Mouse (Mus musculus): ENCODE results near the gene Gm36028.
A peak's percentile ranks its signal among the peaks of the same experiment; 100 is the strongest.

Gene Gm36028

DNA sequence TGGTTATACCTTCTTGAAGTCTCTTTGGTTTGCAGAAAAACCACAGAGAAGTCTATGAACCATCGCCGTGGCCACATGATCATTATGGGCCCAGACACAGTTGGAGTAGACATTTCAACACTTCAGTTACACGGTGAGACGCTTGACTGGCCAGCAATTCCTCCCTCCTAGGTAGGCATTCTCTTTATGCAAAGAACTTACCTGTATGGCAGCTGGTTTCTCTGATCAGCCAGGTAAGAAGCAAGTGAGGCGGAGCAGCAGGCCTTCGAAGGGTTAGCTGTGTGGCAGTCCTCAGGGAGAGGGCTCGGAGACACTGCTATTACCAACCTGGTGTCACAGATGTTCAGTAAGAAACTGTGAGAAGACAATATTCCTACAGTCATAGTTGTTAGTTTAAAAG is 733 bp downstream of the Gm36028 start:
- DNase-seq (ENCODE audit: low spot score in 2 of 2): peak in 1 of 2 experiments; percentile 33

DNA sequence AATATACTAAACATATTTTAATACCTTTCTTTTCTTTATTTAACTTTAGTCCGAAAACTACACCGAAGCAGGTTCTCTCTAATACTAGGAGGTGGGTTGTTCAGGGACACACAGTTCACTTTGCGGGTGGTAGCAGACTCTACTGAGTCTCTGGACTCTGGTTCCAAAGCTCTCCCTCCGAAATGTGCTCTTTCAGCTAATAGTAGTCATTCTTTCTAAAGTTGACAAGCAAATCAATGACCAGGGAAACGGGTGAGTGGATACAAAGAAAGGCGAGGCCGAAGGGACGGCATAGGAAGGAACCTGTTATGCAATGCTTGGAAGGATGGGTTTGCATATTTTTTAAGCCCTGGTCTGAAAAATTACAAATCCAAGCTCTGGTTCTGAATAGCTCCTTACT is 3.5 kb downstream of the Gm36028 start:
- peak in 1 of 2 experiments; percentile 28 for DNase-seq (ENCODE audit: low spot score in 2 of 2)

DNA sequence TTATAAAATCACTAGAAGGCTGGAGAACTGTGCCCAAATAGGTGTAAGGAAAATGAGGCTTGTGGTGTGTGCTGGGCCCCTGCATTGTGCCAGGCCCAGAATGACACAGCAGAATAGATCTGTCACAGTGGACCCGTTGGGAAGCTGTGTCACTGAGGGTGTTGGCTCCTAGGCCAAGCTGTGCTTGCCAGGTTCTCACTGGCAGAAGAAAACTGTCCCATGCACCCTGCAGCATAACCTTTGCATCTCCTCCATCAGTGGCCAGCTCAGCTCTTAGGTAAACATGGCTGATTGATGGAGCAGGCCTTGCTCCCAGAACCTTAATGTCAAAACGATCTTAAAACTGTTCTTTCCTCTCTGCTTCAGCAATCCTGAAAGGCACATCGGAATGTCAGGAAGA is 4.6 kb downstream of the Gm36028 start:
- peak in 1 of 2 experiments; percentile 48 for DNase-seq (ENCODE audit: low spot score in 2 of 2)

DNA sequence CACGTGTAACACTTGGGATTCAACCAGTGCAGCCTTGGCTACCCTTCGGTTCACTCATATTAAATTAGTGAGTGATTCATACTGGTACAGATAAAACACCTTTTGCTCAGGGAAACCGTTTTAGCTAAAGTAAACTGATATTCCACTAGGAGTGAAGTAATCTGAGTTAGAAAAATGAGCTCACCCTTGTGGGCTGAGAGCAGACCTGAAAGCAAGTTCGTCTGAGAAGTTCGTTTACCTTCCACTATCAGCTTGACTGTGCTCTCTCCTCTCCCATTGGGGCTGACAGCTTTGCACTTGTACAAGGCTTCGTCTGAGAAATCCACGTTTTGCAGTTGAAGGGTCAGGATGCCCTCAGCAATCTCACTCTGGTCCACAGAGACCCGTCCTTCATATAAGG is 5.4 kb downstream of the Gm36028 start:
- DNase-seq (ENCODE audit: low spot score in 2 of 2): no peak

DNA sequence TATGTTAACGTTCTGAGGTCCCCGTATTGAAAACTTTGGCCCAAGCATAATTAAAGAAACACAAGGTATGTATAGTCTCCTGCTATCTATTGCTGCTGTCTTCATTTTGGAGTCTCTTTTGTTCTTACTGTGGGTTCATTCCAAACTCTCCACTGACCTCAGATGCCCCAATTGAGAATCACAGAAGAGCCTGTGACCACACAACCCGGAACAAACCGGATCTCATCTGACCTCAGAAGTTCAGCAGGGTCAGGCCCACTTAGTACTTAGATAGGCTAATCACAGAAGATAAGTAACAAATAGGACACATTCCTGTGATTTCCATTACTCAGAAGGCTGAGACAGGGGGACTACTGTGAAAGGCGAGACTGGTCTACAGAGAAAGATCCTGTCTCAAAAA is 6.4 kb downstream of the Gm36028 start:
- no peak for DNase-seq (ENCODE audit: low spot score in 2 of 2)

DNA sequence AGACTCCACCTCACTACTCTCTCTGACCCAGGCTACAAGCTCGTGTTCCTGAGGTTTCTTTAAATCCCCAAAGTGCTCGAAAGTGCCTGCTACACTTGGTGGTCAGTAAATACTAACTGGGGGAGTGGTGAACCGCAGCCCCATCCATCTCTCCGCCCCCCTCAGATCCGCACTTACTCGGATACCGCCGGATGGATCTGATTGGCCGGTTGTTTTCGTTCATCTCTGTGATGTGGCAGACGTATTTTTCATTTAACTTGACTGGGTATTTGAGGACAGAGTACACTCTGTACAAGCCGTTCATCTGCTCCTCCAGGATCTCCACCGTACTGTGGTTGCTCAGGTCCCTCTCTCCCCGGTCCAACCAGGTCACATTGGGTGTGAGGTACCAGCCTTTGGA is 6.9 kb downstream of the Gm36028 start:
- DNase-seq (ENCODE audit: low spot score in 2 of 2): peak in 1 of 2 experiments; percentile 56

DNA sequence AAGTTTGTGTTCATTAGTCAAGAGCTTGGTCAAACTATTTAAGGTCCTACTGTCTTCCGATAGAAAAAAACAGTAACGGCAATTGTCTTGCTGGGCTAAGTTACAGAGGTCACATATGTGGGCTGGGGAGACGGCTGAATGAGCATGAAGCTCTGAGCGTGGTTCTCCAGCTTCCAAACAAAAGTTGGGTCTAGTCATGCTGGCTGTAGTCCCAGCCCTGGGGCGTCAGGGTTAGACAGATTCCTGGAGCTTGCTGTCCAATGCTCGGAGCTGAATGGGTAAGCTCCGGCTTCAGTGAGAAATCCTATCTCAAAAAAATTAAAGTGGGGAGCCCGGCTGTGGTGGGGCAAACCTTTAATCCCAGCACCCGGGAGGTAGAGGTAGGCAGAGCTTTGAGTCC is 7.7 kb downstream of the Gm36028 start:
- peak in 1 of 2 experiments; percentile 40 for DNase-seq (ENCODE audit: low spot score in 2 of 2)

DNA sequence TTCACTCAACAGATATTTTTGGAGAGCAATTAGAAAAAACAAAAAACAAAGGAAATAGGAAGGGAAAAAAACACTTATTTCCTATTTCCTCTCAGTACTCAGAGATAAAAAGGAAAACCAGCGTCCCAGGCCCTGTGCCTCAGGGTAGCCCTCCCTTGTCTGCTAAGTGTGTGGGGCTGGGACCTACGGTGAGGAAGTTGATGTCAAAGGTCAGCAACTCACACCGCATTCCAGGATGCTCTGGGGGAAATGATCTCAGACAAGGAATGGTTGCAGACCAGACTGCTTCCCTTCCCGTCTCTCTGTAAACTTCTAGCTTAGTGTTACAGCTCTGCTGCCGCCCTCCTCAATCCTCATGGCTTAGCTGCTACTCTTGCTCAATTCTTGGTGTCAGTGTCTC is 9.6 kb downstream of the Gm36028 start:
- no peak for DNase-seq (ENCODE audit: low spot score in 2 of 2)

DNA sequence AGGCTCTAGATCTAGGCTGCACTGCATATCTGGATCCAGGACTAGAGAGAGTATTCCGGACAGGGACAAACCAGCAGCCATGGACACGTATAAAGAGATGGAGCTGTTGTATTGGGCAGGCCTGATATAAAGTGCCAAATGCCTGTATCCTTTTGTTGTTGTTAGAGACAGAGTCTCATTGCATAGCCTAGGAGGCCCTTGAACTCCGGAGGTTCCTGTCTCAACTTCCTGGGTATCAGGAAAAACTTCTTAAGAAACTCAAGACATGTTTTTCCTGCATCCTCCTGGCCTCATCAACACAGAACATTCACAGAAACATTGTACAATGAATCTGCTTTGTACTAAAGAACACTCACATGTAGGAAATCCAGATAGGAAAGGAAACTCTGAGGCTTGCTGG is 13.9 kb downstream of the Gm36028 start:
- DNase-seq (ENCODE audit: low spot score in 2 of 2): no peak

DNA sequence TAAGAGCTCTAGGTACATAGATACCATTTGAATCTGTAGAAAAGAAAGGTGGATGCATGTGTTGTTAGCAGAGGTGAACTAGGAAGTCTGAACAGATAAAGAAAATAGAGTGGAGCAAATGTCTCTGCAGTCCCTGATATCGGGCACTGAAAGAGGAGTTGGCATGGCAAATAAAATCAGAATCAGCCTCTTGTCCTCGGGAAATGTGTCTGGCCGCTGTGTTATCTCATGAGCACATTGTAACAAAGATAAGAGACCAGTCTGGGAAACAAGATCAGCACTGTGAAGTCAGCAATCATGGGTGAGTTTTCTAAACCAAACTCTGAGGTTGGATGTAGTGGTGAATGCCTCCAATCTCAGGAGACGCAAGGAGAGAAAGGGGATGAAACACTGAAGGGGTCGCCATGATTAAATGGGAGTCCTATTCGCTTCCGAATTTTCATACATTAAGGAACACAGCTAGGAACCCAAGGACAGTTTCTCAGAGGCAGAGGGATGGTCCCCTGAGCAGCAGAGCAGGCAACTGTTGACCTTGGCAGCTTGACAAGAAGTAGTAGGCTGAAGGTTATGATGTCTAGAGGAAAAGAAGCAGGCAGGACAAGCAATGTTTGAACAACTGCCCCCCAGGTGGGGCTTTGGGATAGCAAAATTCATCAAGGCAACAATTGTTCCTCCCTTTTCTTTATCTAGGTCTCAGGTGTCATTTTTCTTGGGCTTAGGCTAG is 15.6 kb downstream of the Gm36028 start:
- DNase-seq (ENCODE audit: low spot score in 2 of 2): no peak

DNA sequence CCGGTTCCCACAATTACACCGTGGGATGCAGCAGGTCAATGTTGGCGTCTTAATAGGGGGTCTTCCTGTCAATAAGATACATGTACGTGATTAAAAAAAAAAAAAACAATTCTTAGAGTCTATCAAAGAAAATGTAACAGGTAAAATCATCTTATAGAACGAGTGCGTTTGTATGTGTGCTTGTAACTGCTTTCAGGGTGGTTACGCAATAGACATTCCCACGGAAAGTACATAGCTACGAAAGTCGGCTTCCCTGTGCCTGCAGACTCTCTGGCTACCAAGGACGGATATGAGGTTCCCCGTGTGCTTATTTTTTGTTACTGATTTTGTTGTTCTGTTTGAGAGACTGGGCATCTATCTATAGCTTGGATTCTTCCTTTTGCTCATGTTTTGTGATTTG is 17.2 kb downstream of the Gm36028 start:
- DNase-seq (ENCODE audit: low spot score in 2 of 2): no peak

DNA sequence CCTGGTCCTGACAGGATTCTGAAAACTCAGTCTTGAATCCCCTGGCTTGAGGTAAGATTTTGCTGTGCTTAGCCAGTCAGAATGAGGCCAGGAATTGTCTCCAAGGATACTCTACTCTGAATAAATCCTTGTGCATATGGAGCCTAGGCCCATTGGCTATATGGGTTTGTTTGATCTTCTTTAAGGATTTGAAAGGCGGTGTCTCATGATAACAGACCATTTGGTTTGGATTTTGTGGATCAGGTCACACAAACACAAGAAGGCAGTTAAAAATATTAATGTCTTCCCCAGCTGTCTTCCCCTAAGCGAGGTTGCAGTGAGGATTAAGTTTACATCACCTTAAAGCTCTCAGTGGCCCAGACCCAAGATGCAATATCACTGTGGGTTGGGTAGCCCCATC is 18.5 kb downstream of the Gm36028 start:
- DNase-seq (ENCODE audit: low spot score in 2 of 2): no peak

DNA sequence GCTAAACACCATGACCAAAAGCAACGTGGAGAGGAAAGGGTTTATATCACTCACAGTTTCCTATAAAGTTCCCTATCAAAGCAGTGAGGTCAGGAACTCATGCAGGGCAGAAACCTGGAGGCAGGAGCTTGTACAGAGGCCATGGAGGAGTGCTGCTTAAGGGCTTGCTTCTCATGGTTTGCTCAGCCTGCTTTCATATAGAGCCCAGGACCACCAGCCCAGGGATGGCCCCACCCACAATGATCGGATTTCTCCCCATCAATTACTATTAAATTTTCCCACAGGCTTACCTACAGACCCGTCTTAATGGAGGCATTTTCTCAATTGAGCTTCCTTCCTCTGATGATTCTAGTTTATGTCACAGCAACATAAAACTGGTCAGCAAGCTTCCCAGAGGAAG is 23.4 kb downstream of the Gm36028 start:
- DNase-seq (ENCODE audit: low spot score in 2 of 2): no peak

DNA sequence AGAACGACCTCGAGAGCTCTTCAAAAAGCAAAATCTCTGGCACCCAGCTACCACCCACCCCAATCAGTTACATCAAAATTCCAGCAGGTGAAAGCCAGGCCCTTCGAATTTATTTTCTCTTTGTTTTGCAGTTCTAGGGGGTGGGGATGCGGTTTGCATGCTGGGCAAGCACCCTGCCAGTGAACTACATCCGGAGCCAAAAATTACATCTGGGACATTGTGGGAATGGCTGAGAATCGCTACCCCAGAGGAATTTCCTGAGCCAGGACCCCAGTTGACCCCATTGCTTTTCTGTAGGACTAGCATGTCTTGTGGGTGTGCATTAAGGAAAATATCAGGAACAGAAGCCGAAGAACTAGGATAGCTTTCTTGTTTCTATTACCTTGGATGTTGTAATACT is 29.9 kb downstream of the Gm36028 start:
- DNase-seq (ENCODE audit: low spot score in 2 of 2): no peak

DNA sequence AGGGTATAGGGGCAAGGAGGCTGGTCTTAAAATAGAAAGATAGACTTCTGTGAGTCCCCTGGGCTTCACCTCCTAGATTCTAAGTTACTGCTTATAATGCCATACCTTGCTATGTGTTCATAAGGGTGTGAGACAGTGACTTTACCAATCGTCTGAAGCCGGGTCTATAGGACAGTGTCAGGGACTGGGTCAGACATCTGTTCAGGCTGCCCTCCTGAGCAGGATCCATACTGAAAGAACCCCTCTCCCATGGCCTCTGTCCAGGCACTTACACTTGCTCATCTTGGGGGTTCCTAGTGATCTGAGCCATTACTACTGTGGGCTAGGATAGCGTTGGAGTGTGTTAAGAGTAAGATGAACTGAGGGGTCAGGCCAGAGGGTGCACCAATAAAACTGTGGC is 34.7 kb downstream of the Gm36028 start:
- no peak for DNase-seq (ENCODE audit: low spot score in 2 of 2)

DNA sequence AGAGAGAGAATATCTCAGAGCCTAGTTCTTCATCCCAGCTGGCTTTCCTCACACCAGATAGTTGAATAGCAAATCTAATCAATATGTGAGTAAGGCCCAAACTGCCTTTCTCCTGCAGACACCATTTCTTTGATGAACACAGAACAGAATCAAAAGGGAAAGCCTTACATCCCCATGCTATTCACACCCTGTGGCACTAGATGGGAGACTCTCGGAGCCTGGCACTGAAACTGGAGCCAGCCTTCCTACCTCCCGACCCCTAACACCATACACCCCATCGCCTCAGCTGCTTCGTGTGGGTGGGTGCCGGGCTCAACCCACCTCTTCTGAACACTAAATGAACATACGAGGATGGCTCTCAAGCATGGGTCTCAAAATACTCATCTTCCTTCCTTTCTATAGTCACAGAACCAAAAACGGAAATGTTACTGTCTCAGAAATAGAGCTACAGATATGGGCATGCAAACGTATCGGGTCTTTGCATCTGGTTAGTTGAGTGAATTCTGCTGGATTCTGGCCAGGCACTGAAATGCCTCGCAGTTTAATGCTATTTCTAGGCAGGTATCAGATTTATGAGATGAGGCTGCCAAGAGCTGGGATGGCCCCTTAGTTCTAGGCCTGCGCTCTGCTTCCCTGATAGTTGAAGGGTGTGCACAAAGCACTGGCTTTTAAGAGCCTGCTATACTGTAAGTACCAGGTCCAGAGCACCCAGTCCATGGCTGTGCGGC is 36.0 kb downstream of the Gm36028 start:
- DNase-seq (ENCODE audit: low spot score in 2 of 2): no peak

DNA sequence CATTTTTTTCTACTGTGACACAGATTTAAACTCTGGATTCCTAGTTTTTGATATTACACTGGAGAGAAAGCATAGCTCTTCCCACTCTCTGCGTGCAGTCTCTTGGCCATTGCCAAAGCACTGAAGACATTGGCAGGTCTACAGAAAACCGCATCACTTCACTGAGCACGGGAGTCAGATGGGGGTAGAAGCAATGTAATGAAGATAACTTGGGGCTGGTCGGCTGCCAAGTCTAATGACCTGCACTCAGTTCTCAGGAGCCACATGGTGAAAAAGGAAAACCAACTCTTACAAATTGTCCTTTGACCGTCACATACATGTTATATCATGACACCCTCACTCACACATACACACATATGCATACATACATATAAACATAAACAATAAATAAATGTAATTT is 37.0 kb downstream of the Gm36028 start:
- DNase-seq (ENCODE audit: low spot score in 2 of 2): no peak

DNA sequence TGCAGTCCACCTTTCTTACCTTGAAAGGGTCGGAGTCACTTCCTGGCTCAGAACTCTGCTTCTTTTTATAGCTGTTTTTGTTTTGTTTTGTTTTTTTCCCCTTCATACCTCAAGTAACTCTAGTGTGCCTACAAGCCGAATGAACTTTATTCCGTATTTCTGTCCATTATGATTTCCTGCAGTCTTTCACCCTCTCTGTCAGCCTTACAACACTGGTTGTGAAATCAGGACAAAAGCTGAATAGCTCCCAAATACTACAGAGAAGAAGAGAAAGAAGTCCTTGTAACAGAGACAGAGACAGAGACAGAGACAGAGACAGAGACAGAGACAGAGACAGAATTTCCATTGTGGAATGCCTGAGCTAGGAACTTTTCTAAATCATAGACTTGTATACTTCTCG is 43.0 kb downstream of the Gm36028 start:
- DNase-seq (ENCODE audit: low spot score in 2 of 2): no peak

DNA sequence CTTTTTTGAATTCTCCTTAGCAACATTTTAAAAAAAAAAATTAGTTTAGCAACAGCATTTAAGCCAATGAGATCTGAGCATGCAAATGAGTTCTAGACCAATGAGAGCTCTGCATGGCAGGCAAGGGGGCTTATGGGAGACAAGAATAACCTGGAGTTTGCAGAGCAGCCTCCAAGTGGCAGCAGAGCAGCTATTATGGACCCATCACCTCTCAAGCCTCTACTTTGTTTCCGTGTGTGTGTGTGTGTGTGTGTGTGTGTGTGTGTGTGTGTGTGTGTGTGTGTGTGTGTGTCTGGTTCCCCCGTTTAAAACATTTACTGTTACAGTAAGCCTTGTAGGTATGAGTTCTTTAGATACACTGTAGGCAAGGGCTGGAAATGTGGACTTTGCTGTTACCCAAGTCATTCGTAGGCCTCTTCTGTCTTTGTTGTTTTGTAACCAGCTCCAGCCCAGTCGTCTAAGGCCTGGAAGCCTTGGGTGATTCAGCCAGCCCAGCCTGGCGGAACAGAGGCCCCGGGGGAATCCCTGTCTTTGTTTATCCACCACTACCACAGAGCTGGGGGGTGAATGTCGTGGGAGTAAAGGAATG is 46.5 kb downstream of the Gm36028 start:
- peak; percentile 53 to 66 for DNase-seq (ENCODE audit: low spot score in 2 of 2)

DNA sequence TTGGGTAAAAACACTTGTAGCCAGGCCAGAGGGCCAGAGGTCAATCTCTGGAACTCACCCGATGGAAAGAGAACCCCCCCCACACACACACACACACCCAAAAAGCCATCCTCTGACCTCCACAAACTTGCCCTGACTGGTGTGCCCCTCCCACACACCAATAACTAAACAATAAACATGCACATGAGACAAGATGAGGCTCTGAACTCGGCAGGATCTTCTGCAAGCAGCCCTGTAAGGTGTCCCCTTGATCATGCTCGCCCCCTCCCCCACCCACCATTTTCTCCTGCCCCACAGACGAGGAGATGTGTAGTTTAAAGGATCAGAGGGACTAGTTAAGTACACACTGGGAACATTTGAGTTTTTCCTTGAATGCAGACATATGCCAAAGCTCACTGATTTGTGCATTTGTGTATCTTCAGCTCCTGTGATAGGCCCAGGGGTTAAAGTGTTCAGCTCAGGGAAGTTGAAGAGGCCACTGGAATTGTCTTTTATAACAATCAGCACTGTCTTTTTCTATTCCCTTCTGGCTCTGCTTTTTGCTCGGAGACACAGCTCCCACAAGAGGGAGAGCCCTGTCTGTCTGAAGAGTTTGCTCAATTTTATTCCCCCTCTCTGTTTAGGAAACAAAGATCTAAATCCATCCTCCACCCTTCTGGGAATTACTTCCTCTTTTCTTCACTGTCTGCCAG is 47.1 kb downstream of the Gm36028 start:
- no peak for DNase-seq (ENCODE audit: low spot score in 2 of 2)

DNA sequence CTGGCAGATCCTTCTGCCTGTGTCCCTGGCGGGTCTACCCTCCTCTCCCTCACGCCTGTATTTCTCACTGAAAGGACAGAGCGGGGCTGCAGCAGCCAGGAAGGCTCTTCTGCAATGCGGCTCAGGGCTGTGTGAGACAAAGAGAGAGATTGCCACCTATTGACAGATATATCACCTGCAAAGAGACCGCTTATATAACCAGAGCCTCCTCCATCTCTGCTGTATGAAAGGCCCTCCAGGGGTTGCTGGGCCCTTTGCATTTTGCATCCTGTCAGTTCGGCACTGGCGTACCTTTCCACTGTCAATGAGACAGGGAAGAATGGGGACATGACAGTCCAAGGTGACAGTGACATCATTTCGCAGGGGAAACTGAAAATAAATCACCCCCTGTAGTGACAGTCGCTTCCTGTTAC is 48.5 kb downstream of the Gm36028 start:
- no peak for DNase-seq (ENCODE audit: low spot score in 2 of 2)

DNA sequence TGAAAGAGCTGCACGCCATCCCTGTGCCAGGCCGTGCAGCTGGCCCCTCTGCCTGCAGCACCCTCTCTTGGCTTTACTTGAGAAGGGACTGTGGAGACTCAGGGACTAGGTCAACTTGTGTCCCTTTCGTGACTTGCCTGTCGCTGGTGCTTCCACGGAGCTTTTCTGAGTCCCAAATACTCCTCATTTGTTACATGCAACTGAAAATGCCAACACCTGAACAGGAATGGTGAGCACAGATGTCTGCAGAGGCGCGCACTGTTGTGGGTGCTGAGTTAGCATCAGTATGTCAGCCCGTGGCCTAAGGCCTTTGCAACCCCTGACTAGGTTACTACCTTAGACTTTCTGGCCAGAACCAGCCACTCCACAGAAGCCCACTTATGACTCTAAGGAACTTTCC is 49.1 kb downstream of the Gm36028 start:
- no peak for DNase-seq (ENCODE audit: low spot score in 2 of 2)

DNA sequence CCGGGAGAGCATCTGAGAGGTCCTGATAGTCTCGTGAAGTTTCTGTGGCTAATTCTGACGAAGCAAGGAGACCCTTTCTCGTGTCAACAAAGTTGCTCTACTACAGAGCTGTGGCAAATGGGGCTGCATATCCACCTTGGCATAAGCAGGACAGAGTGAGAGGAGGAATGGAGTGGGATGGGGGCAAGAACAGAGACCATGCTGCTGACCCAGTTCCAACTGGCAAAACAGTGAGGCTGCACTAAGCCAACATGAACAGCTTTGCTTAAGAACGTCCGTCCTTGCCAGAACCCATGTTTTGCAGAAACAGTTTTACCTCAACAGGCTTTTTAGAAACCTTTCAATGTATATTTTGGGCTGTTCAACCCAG is 51.3 kb downstream of the Gm36028 start:
- DNase-seq (ENCODE audit: low spot score in 2 of 2): no peak
